Mouse (Mus musculus): Measurements from ENCODE around the gene Thap7. TPM values are rescaled to one million over a fixed set of nuclear protein-coding genes. Genes with fewer than 3 reads are reported as not detected.

Gene Thap7
- total and polyA plus RNA-seq, 3 experiments = 65.4 to 65.5 TPM; not detected in 1

DNA sequence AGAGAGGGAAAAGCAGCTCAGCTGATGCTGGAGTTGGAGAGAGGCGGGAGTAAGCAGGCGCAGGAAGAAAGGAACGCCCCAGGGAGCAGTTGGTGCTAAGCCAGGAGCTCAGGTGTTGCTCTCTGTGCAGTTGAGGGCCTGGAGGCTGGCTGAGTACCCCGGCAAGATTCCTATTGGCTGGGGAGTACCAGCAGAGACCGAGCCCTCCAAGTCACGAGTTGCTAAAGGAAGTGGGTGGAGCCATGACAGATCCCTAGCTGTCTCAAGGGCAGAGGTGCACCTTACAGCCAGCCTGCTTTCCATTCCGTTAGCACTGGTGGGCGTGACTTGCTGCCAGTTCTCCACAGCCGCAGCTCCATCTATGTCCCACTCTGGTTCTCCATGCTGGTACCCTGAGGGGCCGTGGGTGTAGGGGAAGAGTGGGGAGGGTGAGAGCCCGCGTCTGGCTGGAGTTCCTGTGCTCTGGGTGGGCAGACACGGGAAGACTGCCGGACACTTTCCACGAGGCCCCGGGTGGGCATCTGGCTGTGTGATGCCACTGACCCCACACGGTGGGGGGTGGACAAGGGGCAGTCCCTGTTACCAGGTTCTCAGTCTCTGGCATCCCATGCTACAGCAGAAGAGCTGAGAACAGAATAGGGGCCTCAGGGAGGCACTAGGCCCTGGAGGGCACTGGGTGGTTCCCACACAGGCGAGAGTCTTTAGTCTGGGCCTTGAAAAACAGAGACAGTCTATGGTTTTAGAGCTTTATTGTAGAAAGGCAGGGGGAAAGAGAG, 23.2 kb upstream of the Thap7 start:
- no peaks in the 10 kb centered on the region for H3K27me3 ChIP-seq (ENCODE audit: control insufficient read depth in 1 of 2, insufficient read depth in 2 of 2, low read length in 2 of 2)
- peak overlapping the region; percentile 58 to 71 for H3K4me3 ChIP-seq (ENCODE audit: control insufficient read depth in 1 of 2, insufficient read depth in 1 of 2, low read depth in 2 of 2, low read length in 2 of 2)
- peak overlapping the region; percentile 86 for H3K27ac ChIP-seq (ENCODE audit: control insufficient read depth, low read depth, low read length)
- peaks cover 6 to 30% of the 10 kb centered on the region in 2 experiments for H3K4me1 ChIP-seq (ENCODE audit: control insufficient read depth in 1 of 2, insufficient read depth in 2 of 2, low read length in 2 of 2)
- no peaks in the 10 kb centered on the region for H3K9me3 ChIP-seq (replicated peaks; ENCODE audit: insufficient read depth, low read length)
- no peaks in the 10 kb centered on the region for H3K79me2 ChIP-seq (ENCODE audit: control insufficient read depth, insufficient read depth, low read length, poor library complexity)
- peak overlapping the region; percentile 63 for H3K9ac ChIP-seq (ENCODE audit: control insufficient read depth, low read depth, low read length, poor library complexity, severe bottlenecking)
- peaks cover 0 to 10% of the 10 kb centered on the region in 2 experiments; a peak in 2 of 4 replicates for H3K36me3 ChIP-seq (ENCODE audit: control insufficient read depth in 1 of 2, insufficient read depth in 2 of 2, low read length in 2 of 2)
- peak; percentile 96 for DNase-seq (ENCODE audit: low read depth, low spot score)
- TF ChIP-seq POLR2AphosphoS5 (IDR thresholded peaks at IDR 0.05; ENCODE audit: borderline replicate concordance, low read depth, low read length) (no peak), NRF1 (IDR thresholded peaks at IDR 0.05; ENCODE audit: insufficient read depth, low read depth, low read length, poor library complexity, severe bottlenecking) (peak; percentile 37; the same call in 1 of the 2 replicates), ZKSCAN1 (IDR thresholded peaks at IDR 0.05; ENCODE audit: low read depth, low read length) (no peak), ZMIZ1 (IDR thresholded peaks at IDR 0.05; ENCODE audit: low read depth, low read length) (peak; percentile 74), MYC (IDR thresholded peaks at IDR 0.05; ENCODE audit: low read depth, low read length) (peak; percentile 51; the same call in 1 of the 2 replicates), BHLHE40 (IDR thresholded peaks at IDR 0.05; ENCODE audit: borderline replicate concordance, low read depth, low read length) (peak; percentile 66; the same call in 1 of the 2 replicates), TBP (IDR thresholded peaks at IDR 0.05; ENCODE audit: low read depth, low read length) (0 out of 2 replicates have a peak, but pooled peaks have one; percentile 28), HCFC1 (IDR thresholded peaks at IDR 0.05; ENCODE audit: low read depth, low read length) (no peak; the same call in 1 of the 2 replicates), USF2 (IDR thresholded peaks at IDR 0.05; ENCODE audit: borderline replicate concordance in 1 of 2, insufficient read depth in 1 of 2, low read depth in 1 of 2, low read length in 2 of 2) (no peak), MAZ (IDR thresholded peaks at IDR 0.05; ENCODE audit: low read depth, low read length) (peak; percentile 67; the same call in 1 of the 2 replicates), CHD1 (IDR thresholded peaks at IDR 0.05; ENCODE audit: low read depth, low read length) (no peak), KAT2A (conservative IDR thresholded peaks at IDR 0.05; ENCODE audit: low read depth, low read length) (0 out of 2 replicates have a peak, but pooled peaks have one; percentile 20), GABPA (IDR thresholded peaks at IDR 0.05; ENCODE audit: low read depth, low read length) (no peak), POLR2AphosphoS2 (IDR thresholded peaks at IDR 0.05; ENCODE audit: low read length) (peak; percentile 30; the same call in 1 of the 2 replicates), MAX (IDR thresholded peaks at IDR 0.05; ENCODE audit: low read length) (peak; percentile 82), SIN3A (IDR thresholded peaks at IDR 0.05; ENCODE audit: low read length) (peak; percentile 70), MAFK (IDR thresholded peaks at IDR 0.05; ENCODE audit: borderline replicate concordance, low read depth, low read length) (no peak), E2F4 (IDR thresholded peaks at IDR 0.05; ENCODE audit: borderline replicate concordance, low read depth, low read length) (no peak), USF1 (IDR thresholded peaks at IDR 0.05; ENCODE audit: low read depth, low read length) (peak; percentile 88), NELFE (IDR thresholded peaks at IDR 0.05; ENCODE audit: low read depth, low read length) (no peak; the same call in 1 of the 2 replicates), POLR2A (IDR thresholded peaks at IDR 0.05; ENCODE audit: control insufficient read depth in 1 of 2, insufficient read depth in 1 of 2, low read depth in 1 of 2, low read length in 2 of 2, poor library complexity in 1 of 2) (peak in 1 of 2 experiments; percentile 59; a peak in 3 of 4 replicates), GATA1 (IDR thresholded peaks at IDR 0.05; ENCODE audit: low read depth, low read length) (no peak), MYB (IDR thresholded peaks at IDR 0.05; ENCODE audit: low read depth, low read length) (no peak), MEF2A (IDR thresholded peaks at IDR 0.05; ENCODE audit: extremely low read depth, insufficient replicate concordance, low read depth, low read length, poor library complexity, severe bottlenecking) (no peak), CTCF (IDR thresholded peaks at IDR 0.05 in 2 of 3, conservative IDR thresholded peaks at IDR 0.05 in 1 of 3; ENCODE audit: control insufficient read depth in 1 of 3, insufficient read depth in 1 of 3, low read depth in 2 of 3, low read length in 3 of 3, poor library complexity in 1 of 3, severe bottlenecking in 1 of 3) (no peak), TCF12 (IDR thresholded peaks at IDR 0.05; ENCODE audit: low read depth, low read length) (peak; percentile 43; the same call in 1 of the 2 replicates), RCOR1 (IDR thresholded peaks at IDR 0.05; ENCODE audit: low read depth, low read length) (no peak), JUND (IDR thresholded peaks at IDR 0.05; ENCODE audit: low read depth, low read length) (no peak), CHD2 (IDR thresholded peaks at IDR 0.05; ENCODE audit: low read length) (no peak), ELF1 (IDR thresholded peaks at IDR 0.05; ENCODE audit: low read depth, low read length) (no peak), EP300 (IDR thresholded peaks at IDR 0.05; ENCODE audit: low read depth in 1 of 2, low read length in 2 of 2) (no peak), ZNF384 (IDR thresholded peaks at IDR 0.05; ENCODE audit: low read depth, low read length) (no peak), ETS1 (IDR thresholded peaks at IDR 0.05; ENCODE audit: low read depth, low read length) (peak; percentile 83), ZC3H11A (IDR thresholded peaks at IDR 0.05; ENCODE audit: low read depth, low read length) (no peak), UBTF (IDR thresholded peaks at IDR 0.05; ENCODE audit: borderline replicate concordance, insufficient read depth, low read depth, low read length) (no peak)
